Mouse (Mus musculus): ENCODE measurements around the gene Gm44503.

GRCm38 (mm10) chr9:72961959-72962358 lies 3.3 kb downstream of the Gm44503 start:
- TF ChIP-seq CTCF (IDR thresholded peaks at IDR 0.05; ENCODE audit: insufficient read depth, low read length): no peak
- no peak for TF ChIP-seq POLR2A (IDR thresholded peaks at IDR 0.05; ENCODE audit: borderline replicate concordance, extremely low read depth, low read depth, low read length)
